In the genomic region with DNA sequence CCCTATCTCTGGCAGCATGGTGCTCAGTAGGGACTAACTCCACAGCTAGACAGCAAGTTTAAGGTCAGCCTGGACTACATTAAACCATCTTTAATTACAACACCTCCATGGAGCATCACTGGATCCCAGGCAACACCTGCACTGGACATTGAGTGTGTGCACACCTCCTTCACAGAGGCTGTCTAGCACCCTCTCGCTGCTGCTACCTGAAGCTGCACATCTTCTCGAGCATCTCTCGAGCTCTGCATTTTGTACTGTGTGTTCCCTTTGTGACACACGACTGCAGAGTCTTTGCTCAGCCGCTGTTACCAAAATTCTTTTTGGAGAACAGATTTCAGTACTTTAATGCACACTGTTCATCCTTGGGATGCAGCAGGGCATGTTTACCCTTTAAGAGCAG, we compare ENCODE assay signal across 10 mouse cellular contexts.
DNase-seq lines count a peak whose midpoint lies in the region; ATAC-seq and TF ChIP-seq lines count a peak whose summit lies in the region.
"Had no signal": no experiment of that assay in that cellular context is flagged by ENCODE, and none has a peak within 500 bp of the region (broad histone marks: within the 10 kb centered on the region; RNA-seq: fewer than 3 reads in every experiment).

No protein-coding gene starts in this region.

- H3K9me3 ChIP-seq in liver, postnatal 0 days (ENCODE audit: low read length): no peaks in the 10 kb centered on the region
- H3K9me3 ChIP-seq in liver, embryonic 12.5 days (replicated peaks): no peaks in the 10 kb centered on the region
- no peaks in the 10 kb centered on the region for H3K9me3 ChIP-seq in neural tube, embryonic 12.5 days
- H3K9me3 ChIP-seq: liver, embryonic 13.5 days; midbrain, embryonic 10.5 days had no signal

- DNase-seq in frontal cortex, postnatal 36 days (ENCODE audit: low spot score in 2 of 2): no peak
- DNase-seq in liver, postnatal 0 days: no peak
- no peak for DNase-seq in right cerebral cortex, postnatal 36 days (ENCODE audit: low spot score in 2 of 2)
- DNase-seq in layer of hippocampus, adult 9-11 months: no peak
- DNase-seq: liver, embryonic 13.5 days had no signal

- no peak overlapping the region for H3K9ac ChIP-seq in liver, postnatal 0 days (replicated peaks)
- H3K9ac ChIP-seq in liver, embryonic 12.5 days: no peak overlapping the region
- no peak overlapping the region for H3K9ac ChIP-seq in neural tube, embryonic 12.5 days
- H3K9ac ChIP-seq: liver, embryonic 13.5 days had no signal

- TF ChIP-seq POLR2A in cortical plate, adult 2 months (IDR thresholded peaks at IDR 0.05; ENCODE audit: extremely low read depth, insufficient read depth, low read length): no peak

- H3K4me3 ChIP-seq in liver, postnatal 0 days (ENCODE audit: low read depth, low read length): no peak overlapping the region
- no peak overlapping the region for H3K4me3 ChIP-seq in liver, embryonic 12.5 days
- no peak overlapping the region for H3K4me3 ChIP-seq in cortical plate, adult 2 months (ENCODE audit: insufficient read depth, low read length)
- H3K4me3 ChIP-seq in neural tube, embryonic 12.5 days: no peak overlapping the region

- no peaks in the 10 kb centered on the region; the same call in none of the 2 replicates for H3K4me1 ChIP-seq in liver, postnatal 0 days (ENCODE audit: insufficient read depth)
- peaks cover 21% of the 10 kb centered on the region for H3K4me1 ChIP-seq in liver, embryonic 12.5 days
- peaks cover 1% of the 10 kb centered on the region; the same call in 1 of the 2 replicates for H3K4me1 ChIP-seq in cortical plate, adult 2 months (ENCODE audit: control insufficient read depth, insufficient read depth, low read length)
- peaks cover 42% of the 10 kb centered on the region for H3K4me1 ChIP-seq in neural tube, embryonic 12.5 days

- H3K27ac ChIP-seq in liver, postnatal 0 days (ENCODE audit: low read depth): no peak overlapping the region
- H3K27ac ChIP-seq in liver, embryonic 12.5 days: no peak overlapping the region
- H3K27ac ChIP-seq in cortical plate, adult 2 months (ENCODE audit: insufficient read depth, low read length): no peak overlapping the region
- no peak overlapping the region for H3K27ac ChIP-seq in neural tube, embryonic 12.5 days
- H3K27ac ChIP-seq: liver, embryonic 13.5 days; midbrain, embryonic 10.5 days had no signal

- 75% methylated on average over 5 of the region's 5 CpGs for WGBS in liver, postnatal 0 days (ENCODE audit: insufficient replicate concordance)
- 71% methylated on average over 5 of the region's 5 CpGs for WGBS in liver, embryonic 12.5 days (ENCODE audit: insufficient replicate concordance)
- WGBS in neural tube, embryonic 12.5 days: 65% methylated on average over 5 of the region's 5 CpGs

- 0 out of 2 replicates have a peak, but pooled peaks have one; percentile 9 for TF ChIP-seq CTCF in liver, postnatal 0 days (IDR thresholded peaks at IDR 0.05; ENCODE audit: low read depth)
- TF ChIP-seq CTCF in cortical plate, adult 2 months (IDR thresholded peaks at IDR 0.05; ENCODE audit: extremely low read depth, insufficient read depth, low read length): peak; percentile 25; the same call in 1 of the 2 replicates

- H3K36me3 ChIP-seq in liver, postnatal 0 days (replicated peaks; ENCODE audit: insufficient read depth, low read length): no peaks in the 10 kb centered on the region
- no peaks in the 10 kb centered on the region for H3K36me3 ChIP-seq in liver, embryonic 12.5 days
- H3K36me3 ChIP-seq in neural tube, embryonic 12.5 days: no peaks in the 10 kb centered on the region
- H3K36me3 ChIP-seq: liver, embryonic 13.5 days; midbrain, embryonic 10.5 days had no signal

- ATAC-seq in frontal cortex, adult (ENCODE audit: low TSS enrichment): peak; percentile 73
- ATAC-seq in liver, postnatal 0 days: no peak
- ATAC-seq in liver, embryonic 12.5 days: no peak
- ATAC-seq in neural tube, embryonic 12.5 days (ENCODE audit: low FRiP score, low read depth): peak; percentile 15; the same call in 1 of the 2 replicates

- no peak for TF ChIP-seq EP300 in liver, postnatal 0 days (IDR thresholded peaks at IDR 0.05; ENCODE audit: low read depth)

- no peak overlapping the region for H3K4me2 ChIP-seq in liver, postnatal 0 days (ENCODE audit: low read depth, low read length)
- H3K4me2 ChIP-seq in liver, embryonic 12.5 days: no peak overlapping the region
- no peak overlapping the region for H3K4me2 ChIP-seq in neural tube, embryonic 12.5 days (replicated peaks)

- H3K27me3 ChIP-seq in liver, postnatal 0 days (ENCODE audit: insufficient read depth, low read length): no peaks in the 10 kb centered on the region
- no peaks in the 10 kb centered on the region for H3K27me3 ChIP-seq in liver, embryonic 12.5 days (replicated peaks)
- no peaks in the 10 kb centered on the region for H3K27me3 ChIP-seq in neural tube, embryonic 12.5 days (replicated peaks)
- H3K27me3 ChIP-seq: liver, embryonic 13.5 days had no signal

Comparison
In these comparisons a context has a peak if more than half of its experiments do, and no peak if none do; other contexts are left out.
1. ATAC-seq: peak in frontal cortex, adult (single experiment) and neural tube, embryonic 12.5 days (single experiment); none in liver, postnatal 0 days (single experiment) and liver, embryonic 12.5 days (single experiment).